Mouse (Mus musculus): ENCODE measurements around the gene Fastk. TPM values are rescaled to one million over a fixed set of nuclear protein-coding genes. Genes with fewer than 3 reads are reported as not detected.
A peak's percentile ranks its signal among the peaks of the same experiment; 100 is the strongest.

Fastk gene
- polyA plus RNA-seq, 1 experiment from 2014 or later: 66.8 TPM

DNA sequence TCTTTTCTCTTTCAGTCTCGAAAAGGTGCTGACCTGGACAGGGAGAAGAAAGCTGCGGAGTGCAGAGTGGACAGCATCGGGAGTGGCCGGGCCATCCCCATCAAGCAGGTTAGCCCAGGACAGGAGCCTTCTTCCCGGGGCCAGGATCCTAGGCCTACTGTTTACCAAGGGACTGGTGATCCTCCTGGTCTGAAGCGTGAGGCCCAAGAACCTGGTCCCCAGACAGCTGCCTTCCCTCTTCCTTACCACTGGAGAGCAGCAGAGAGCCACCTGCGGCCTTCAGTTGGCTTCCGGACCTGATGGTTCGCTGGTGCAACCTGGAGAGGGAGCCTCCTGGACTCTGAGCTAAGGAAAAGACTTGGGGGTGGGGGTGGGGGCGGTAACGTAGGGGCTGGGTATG is 38.2 kb upstream of the Fastk start:
- Histone ChIP-seq H3K27ac (ENCODE audit: low read depth, low read length) (peak overlapping the region; percentile 84), H3K9me3 (ENCODE audit: control insufficient read depth) (no peaks in the 10 kb centered on the region), H3K36me3 (ENCODE audit: control insufficient read depth, insufficient read depth) (peaks cover 54% of the 10 kb centered on the region), H3K27me3 (replicated peaks; ENCODE audit: control insufficient read depth, insufficient read depth, low read length) (no peaks in the 10 kb centered on the region), H3K4me1 (replicated peaks; ENCODE audit: control insufficient read depth, insufficient read depth, low read length) (no peaks in the 10 kb centered on the region), H3K4me2 (replicated peaks; ENCODE audit: low read depth) (peak overlapping the region; percentile 61), H3K9ac (ENCODE audit: low read depth, low read length) (0 out of 2 replicates have a peak overlapping the region, but pooled peaks have one; percentile 26), H3K4me3 (ENCODE audit: low read depth, low read length) (peak overlapping the region; percentile 11)
- 18% methylated on average over 11 of the region's 11 CpGs for WGBS
- TF ChIP-seq CTCF (IDR thresholded peaks at IDR 0.05; ENCODE audit: low read depth): peak; percentile 95
- peak; percentile 57 for ATAC-seq

DNA sequence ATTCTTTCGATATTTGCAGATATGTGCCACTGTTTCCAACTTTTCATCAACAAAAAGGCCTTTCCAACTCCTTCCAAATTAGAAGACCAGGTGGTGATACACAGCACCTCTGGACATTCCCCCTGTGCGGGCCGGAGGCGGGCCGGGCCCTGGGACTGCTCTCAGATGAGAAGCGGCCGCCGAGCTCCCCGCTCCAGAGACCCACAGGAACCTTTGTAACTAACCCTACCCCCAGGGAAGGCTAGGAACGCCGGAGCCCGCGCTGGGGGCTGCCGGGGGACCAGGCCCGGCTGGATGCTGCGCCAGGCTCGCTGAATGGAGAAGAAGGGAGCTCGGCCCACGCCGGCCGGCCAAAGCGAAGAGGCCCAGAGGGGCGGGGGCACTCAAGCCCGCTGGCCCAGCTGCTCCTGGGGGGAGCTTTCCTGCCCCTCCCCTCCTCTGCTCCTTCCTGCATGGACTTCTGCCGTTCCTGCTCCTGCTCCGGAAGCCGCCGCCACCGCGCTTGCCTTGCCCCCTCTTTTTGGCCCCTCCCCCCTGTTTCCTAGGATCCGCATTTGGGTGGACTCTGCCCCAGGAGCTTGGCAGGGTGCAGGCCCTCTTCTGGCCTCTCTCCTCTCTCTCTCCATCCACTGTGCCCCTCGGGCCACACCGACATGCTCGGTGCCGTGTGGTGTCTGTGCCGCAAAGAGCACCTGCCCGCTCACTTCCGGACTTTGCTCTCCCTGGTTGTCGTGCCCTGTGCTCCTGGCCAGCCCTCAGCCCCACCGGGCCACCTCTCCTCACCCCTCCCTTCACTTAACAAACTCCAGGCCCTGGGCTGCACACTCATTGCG is 37.4 kb upstream of the Fastk start:
- Histone ChIP-seq H3K27ac (ENCODE audit: low read depth, low read length) (peak overlapping the region; percentile 84), H3K4me3 (ENCODE audit: low read depth, low read length) (peak overlapping the region; percentile 11), H3K4me2 (replicated peaks; ENCODE audit: low read depth) (peak overlapping the region; percentile 61), H3K9ac (ENCODE audit: low read depth, low read length) (peak overlapping the region; percentile 32; the same call in 1 of the 2 replicates), H3K4me1 (replicated peaks; ENCODE audit: control insufficient read depth, insufficient read depth, low read length) (no peaks in the 10 kb centered on the region), H3K36me3 (ENCODE audit: control insufficient read depth, insufficient read depth) (peaks cover 54% of the 10 kb centered on the region), H3K27me3 (replicated peaks; ENCODE audit: control insufficient read depth, insufficient read depth, low read length) (no peaks in the 10 kb centered on the region), H3K9me3 (ENCODE audit: control insufficient read depth) (no peaks in the 10 kb centered on the region)
- TF ChIP-seq CTCF (IDR thresholded peaks at IDR 0.05; ENCODE audit: low read depth): no peak
- WGBS: 51% methylated on average over 41 of the region's 41 CpGs
- ATAC-seq: peak; percentile 83

DNA sequence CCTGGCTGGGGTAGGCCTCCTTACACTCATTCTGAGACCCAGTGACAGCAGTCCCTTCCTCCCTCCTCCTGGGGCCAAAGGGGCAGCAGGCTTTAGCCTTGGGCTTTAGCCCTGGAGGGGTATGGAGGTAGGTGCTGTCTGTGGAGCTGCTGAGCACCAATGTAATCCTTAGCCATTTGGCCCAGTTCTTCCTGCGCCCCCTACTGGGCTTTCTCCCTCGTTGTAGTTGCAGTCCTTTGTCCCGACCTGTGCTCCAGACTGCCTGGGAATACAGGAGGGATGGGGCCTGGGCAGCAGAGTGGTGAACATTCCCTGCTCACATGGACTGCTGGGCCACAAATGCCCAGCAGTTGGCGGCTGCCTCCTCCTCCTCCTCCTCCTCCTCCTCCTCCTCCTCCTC is 36.6 kb upstream of the Fastk start:
- 8% methylated on average over 4 of the region's 4 CpGs for WGBS

GRCm38 (mm10) chr5:24477909-24478308 is 32.8 kb upstream of the Fastk start:
- H3K27ac ChIP-seq (ENCODE audit: low read depth, low read length): no peak overlapping the region
- H3K4me2 ChIP-seq (replicated peaks; ENCODE audit: low read depth): no peak overlapping the region
- no peak overlapping the region for H3K9ac ChIP-seq (ENCODE audit: low read depth, low read length)
- H3K4me1 ChIP-seq (replicated peaks; ENCODE audit: control insufficient read depth, insufficient read depth, low read length): peaks cover 12% of the 10 kb centered on the region
- TF ChIP-seq CTCF (IDR thresholded peaks at IDR 0.05; ENCODE audit: low read depth): no peak
- no peak for ATAC-seq
- H3K27me3 ChIP-seq (replicated peaks; ENCODE audit: control insufficient read depth, insufficient read depth, low read length): no peaks in the 10 kb centered on the region; the same call in 1 of the 2 replicates
- 92% methylated on average over 9 of the region's 9 CpGs for WGBS
- peaks cover 42% of the 10 kb centered on the region for H3K36me3 ChIP-seq (ENCODE audit: control insufficient read depth, insufficient read depth)
- H3K4me3 ChIP-seq (ENCODE audit: low read depth, low read length): no peak overlapping the region
- no peaks in the 10 kb centered on the region for H3K9me3 ChIP-seq (ENCODE audit: control insufficient read depth)

More for the DNA sequence above, 36.6 kb upstream of the Fastk start:
- H3K27ac ChIP-seq (ENCODE audit: low read depth, low read length): no peak overlapping the region
- H3K4me3 ChIP-seq (ENCODE audit: low read depth, low read length): no peak overlapping the region
- H3K36me3 ChIP-seq (ENCODE audit: control insufficient read depth, insufficient read depth): peaks cover 53% of the 10 kb centered on the region
- H3K9me3 ChIP-seq (ENCODE audit: control insufficient read depth): no peaks in the 10 kb centered on the region
- peak; percentile 85 for TF ChIP-seq CTCF (IDR thresholded peaks at IDR 0.05; ENCODE audit: low read depth)
- no peaks in the 10 kb centered on the region for H3K4me1 ChIP-seq (replicated peaks; ENCODE audit: control insufficient read depth, insufficient read depth, low read length)
- H3K27me3 ChIP-seq (replicated peaks; ENCODE audit: control insufficient read depth, insufficient read depth, low read length): no peaks in the 10 kb centered on the region
- peak; percentile 20 for ATAC-seq
- H3K9ac ChIP-seq (ENCODE audit: low read depth, low read length): no peak overlapping the region
- H3K4me2 ChIP-seq (replicated peaks; ENCODE audit: low read depth): no peak overlapping the region

GRCm38 (mm10) chr5:24475476-24476241 is 30.6 kb upstream of the Fastk start:
- H3K9me3 ChIP-seq (ENCODE audit: control insufficient read depth): no peaks in the 10 kb centered on the region
- H3K4me3 ChIP-seq (ENCODE audit: low read depth, low read length): no peak overlapping the region
- H3K27ac ChIP-seq (ENCODE audit: low read depth, low read length): no peak overlapping the region
- no peaks in the 10 kb centered on the region; the same call in 1 of the 2 replicates for H3K27me3 ChIP-seq (replicated peaks; ENCODE audit: control insufficient read depth, insufficient read depth, low read length)
- peaks cover 12% of the 10 kb centered on the region for H3K4me1 ChIP-seq (replicated peaks; ENCODE audit: control insufficient read depth, insufficient read depth, low read length)
- H3K36me3 ChIP-seq (ENCODE audit: control insufficient read depth, insufficient read depth): peaks cover 31% of the 10 kb centered on the region
- 57% methylated on average over 6 of the region's 6 CpGs for WGBS
- H3K9ac ChIP-seq (ENCODE audit: low read depth, low read length): no peak overlapping the region; the same call in 1 of the 2 replicates
- peak overlapping the region; percentile 85 for H3K4me2 ChIP-seq (replicated peaks; ENCODE audit: low read depth)
- ATAC-seq: peak; percentile 31; the same call in 1 of the 2 replicates
- no peak for TF ChIP-seq CTCF (IDR thresholded peaks at IDR 0.05; ENCODE audit: low read depth)

DNA sequence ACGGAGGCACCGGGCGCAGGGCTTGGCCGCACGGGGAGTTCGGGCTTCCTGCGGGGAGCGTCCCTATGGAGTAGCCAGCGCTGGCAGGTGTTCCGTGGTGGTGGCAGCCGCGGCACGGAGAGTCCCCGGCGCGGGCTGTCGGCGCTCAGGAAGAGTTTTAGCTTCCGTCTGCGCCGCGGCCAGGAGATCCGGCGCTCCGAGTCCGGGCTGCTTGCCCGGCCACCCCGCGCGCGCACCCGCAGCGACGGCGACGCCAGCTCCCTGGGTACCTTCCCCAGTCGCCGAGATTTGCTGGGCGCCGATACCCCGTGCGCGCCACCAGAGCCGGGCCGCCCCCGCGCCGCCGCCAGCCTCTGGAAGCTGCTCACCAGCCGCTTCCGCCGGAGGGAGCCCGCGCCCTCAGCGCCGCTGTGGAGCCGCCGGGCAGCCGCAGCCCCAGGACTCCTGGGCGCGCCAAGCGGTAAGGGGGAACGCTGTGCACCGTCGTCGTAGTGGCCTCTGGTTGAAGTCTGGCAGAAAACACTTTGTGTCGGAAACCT is 29.7 kb upstream of the Fastk start:
- no peaks in the 10 kb centered on the region; the same call in 1 of the 2 replicates for H3K27me3 ChIP-seq (replicated peaks; ENCODE audit: control insufficient read depth, insufficient read depth, low read length)
- peaks cover 12% of the 10 kb centered on the region for H3K4me1 ChIP-seq (replicated peaks; ENCODE audit: control insufficient read depth, insufficient read depth, low read length)
- no peak overlapping the region for H3K27ac ChIP-seq (ENCODE audit: low read depth, low read length)
- 8% methylated on average over 66 of the region's 67 CpGs for WGBS
- H3K36me3 ChIP-seq (ENCODE audit: control insufficient read depth, insufficient read depth): peaks cover 23% of the 10 kb centered on the region
- H3K4me3 ChIP-seq (ENCODE audit: low read depth, low read length): peak overlapping the region; percentile 43
- H3K9me3 ChIP-seq (ENCODE audit: control insufficient read depth): no peaks in the 10 kb centered on the region
- ATAC-seq: no peak
- peak overlapping the region; percentile 38 for H3K9ac ChIP-seq (ENCODE audit: low read depth, low read length)
- H3K4me2 ChIP-seq (replicated peaks; ENCODE audit: low read depth): peak overlapping the region; percentile 85
- TF ChIP-seq CTCF (IDR thresholded peaks at IDR 0.05; ENCODE audit: low read depth): peak; percentile 57
